Mouse (Mus musculus): ENCODE measurements at regions not wholly inside any gene's neighbourhood (a gene's known extent, or its start where the extent isn't known, plus 50 kb on each side); places are given as distances from the start of the nearest gene placed in this dataset.

DNA sequence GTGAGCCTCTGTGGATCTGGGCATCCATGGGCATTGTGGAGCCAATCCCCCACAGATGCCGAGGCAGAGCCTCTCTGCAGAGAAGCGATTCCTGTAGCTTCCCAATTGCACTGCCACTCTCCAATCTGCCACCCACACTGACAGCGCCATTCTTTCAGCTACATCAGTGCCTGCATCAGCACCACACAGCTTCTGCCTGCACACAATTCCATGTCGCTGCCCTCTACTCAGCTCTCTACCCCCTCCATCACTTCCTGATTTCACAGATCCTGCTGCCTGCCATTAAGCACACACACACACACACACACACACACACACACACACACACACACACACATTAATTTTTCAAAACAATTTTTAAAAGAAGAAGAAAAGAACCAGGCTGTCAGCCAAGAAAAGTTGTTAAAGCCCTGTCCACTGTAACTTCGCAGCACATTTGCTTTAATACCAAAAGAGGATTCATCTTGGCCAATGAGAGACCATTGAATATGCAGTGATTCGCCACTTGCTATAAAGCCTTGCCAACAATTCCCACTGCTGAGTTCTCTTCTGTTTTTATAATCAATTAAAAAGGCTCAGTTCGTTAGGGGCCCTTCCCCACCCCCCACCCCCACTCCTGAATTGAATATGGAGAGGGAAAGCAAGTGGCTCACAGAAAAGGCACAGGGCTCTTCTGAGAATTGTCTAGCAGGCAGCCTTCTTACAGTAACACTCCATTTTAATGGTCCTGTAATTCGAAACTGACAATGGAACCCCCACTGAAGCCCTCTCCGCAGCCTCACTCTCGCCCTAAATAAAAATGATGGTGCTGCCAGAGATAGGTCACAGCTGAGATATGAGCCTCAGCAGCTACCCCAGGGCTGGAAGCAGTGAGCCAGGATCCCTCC lies 309.2 kb upstream of the Epha4 start:
- TF ChIP-seq POLR2A (IDR thresholded peaks at IDR 0.05; ENCODE audit: control insufficient read depth, low read depth, low read length) (no peak), CTCF (IDR thresholded peaks at IDR 0.05; ENCODE audit: control insufficient read depth, insufficient read depth, insufficient replicate concordance, low read depth, low read length) (no peak)
